Mouse (Mus musculus) limb, embryonic 14.5 days (tissue): ENCODE data around the gene Mgll. TPM values are rescaled to one million over a fixed set of nuclear protein-coding genes. Genes with fewer than 3 reads are reported as not detected.

ENCODE experiments used
- ATAC-seq: fragments of 200-750 bp; cut with Nextera tagmentation; 2 replicates; pipeline ENCODE4 v1.8.0; 2017; ENCODE audit warnings: low read depth, moderate number of reproducible peaks, moderate TSS enrichment; ENCODE audit not compliant: low FRiP score
- DNase-seq: peaks from one replicate; pipeline ENCODE4 v3.0.0-alpha.2; 2015; ENCODE audit warnings: low spot score
- H3K27ac ChIP-seq: fragments of 300-500 bp; sonication (generic); replicated peaks from 2 replicates; pipeline ENCODE4 v1.5.1; 2014; ENCODE audit warnings: low read depth, mild to moderate bottlenecking, low read length, moderate library complexity, mixed read lengths
- H3K27me3 ChIP-seq: fragments of 300-500 bp; sonication (generic); 2 replicates; pipeline ENCODE4 v1.6.1; 2014; ENCODE audit warnings: low read length, mixed read lengths; ENCODE audit not compliant: control insufficient read depth, insufficient read depth
- H3K36me3 ChIP-seq: fragments of 300-500 bp; sonication (generic); 2 replicates; pipeline ENCODE4 v1.6.1; 2014; ENCODE audit warnings: mild to moderate bottlenecking, low read length, moderate library complexity, mixed read lengths; ENCODE audit not compliant: control insufficient read depth, insufficient read depth
- H3K4me1 ChIP-seq: fragments of 300-500 bp; sonication (generic); 2 replicates; pipeline ENCODE4 v1.6.1; 2014; ENCODE audit warnings: antibody characterized with exemption, low read length, mixed read lengths; ENCODE audit not compliant: control insufficient read depth, insufficient read depth
- H3K4me2 ChIP-seq: fragments of 300-500 bp; sonication (generic); replicated peaks from 2 replicates; pipeline ENCODE4 v1.6.1; 2014; ENCODE audit warnings: low read depth, mild to moderate bottlenecking, low read length, moderate library complexity; ENCODE audit not compliant: severe bottlenecking
- H3K4me3 ChIP-seq: fragments of 300-500 bp; sonication (generic); replicated peaks from 2 replicates; pipeline ENCODE4 v1.5.1; 2014; ENCODE audit warnings: low read length
- H3K9ac ChIP-seq: fragments of 300-500 bp; sonication (generic); 2 replicates; pipeline ENCODE4 v1.6.1; 2014; ENCODE audit warnings: mild to moderate bottlenecking, low read depth, low read length, moderate library complexity; ENCODE audit not compliant: severe bottlenecking
- H3K9me3 ChIP-seq: fragments of 300-500 bp; sonication (generic); 2 replicates; pipeline ENCODE4 v1.6.1; 2016; ENCODE audit warnings: low read length; ENCODE audit not compliant: control insufficient read depth
- POLR2A ChIP-seq: fragments of 200-500 bp; IDR thresholded peaks from 2 replicates; pipeline ENCODE4 v1.8.0; 2012; ENCODE audit warnings: inconsistent platforms, mild to moderate bottlenecking, moderate library complexity, borderline replicate concordance; ENCODE audit not compliant: insufficient read depth, insufficient read length; ENCODE audit errors: extremely low read depth
- WGBS: fragments of 180-500 bp; shearing (Covaris S2); extraction: QIAGEN DNeasy Blood & Tissue Kit; methylation state at CpG from one replicate; pipeline ENCODE4 v1.1.7; 2014; 5-methylcytosine and 5-hydroxymethylcytosine counted together
- polyA plus RNA-seq, 2 experiments: library from polyadenylated mRNA; depleted of rRNA in 1 of 2; stranded (reverse) in 1 of 2; unstranded in 1 of 2; fragments of >200 nt; fragmentation: Nextera tagmentation in 1 of 2; extraction: Ambion mirVana in 1 of 2; gene quantifications; 2 replicates each; pipeline versions ENCODE4 v1.2.1 to v1.2.3; 2012 to 2014

The Mgll gene
- polyA plus RNA-seq, 2 experiments = 7.5 to 17.6 TPM

DNA sequence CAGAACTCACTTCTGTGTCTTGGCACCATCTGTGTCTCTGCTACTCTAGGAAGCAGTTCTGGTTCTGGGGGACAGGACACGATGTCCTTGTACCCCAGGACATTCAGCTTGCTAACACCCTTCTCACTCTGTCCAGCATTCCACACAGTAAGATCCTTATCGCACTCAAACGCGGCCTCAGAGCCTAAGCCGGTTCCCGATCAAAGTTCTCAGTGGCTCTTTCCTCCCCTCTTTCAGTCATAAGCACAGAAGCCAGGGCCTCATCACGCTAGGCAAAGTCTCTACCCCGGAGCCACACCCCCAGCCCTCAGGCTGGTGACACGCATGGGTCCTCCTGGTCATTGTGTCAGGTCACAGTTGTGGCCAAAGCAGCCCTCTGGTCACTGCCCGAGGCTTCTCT is 20.8 kb downstream of the Mgll start:
- Histone ChIP-seq H3K4me1 (peaks cover 8% of the 10 kb centered on the region; the same call in 1 of the 2 replicates), H3K4me3 (no peak overlapping the region), H3K9me3 (no peaks in the 10 kb centered on the region), H3K9ac (no peak overlapping the region), H3K27ac (no peak overlapping the region), H3K4me2 (no peak overlapping the region), H3K27me3 (no peaks in the 10 kb centered on the region), H3K36me3 (no peaks in the 10 kb centered on the region)
- no peak for DNase-seq
- 91% methylated on average over 10 of the region's 10 CpGs for WGBS
- no peak for TF ChIP-seq POLR2A
- ATAC-seq = no peak

DNA sequence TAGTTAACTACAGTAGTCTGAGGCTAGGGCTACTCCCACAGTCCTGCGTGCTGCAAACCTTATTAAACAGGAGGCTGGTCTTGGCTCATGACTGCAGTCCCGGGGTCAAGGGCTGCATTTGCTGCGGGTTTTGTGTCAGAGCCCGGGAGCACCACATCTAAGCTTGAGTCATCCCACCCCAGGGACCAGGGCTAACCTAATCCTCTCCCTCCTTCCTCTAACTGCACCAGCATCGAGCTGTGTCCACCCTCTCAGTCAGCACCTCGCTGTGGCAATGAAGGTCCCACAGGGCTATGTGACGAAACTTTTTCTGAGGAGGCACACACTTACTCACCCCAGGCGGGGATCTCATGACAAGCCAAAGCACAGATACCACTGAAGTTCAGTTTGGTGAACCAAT is 22.1 kb downstream of the Mgll start:
- Histone ChIP-seq H3K4me1 (peaks cover 8% of the 10 kb centered on the region; the same call in 1 of the 2 replicates), H3K36me3 (no peaks in the 10 kb centered on the region), H3K27ac (no peak overlapping the region), H3K9me3 (no peaks in the 10 kb centered on the region), H3K27me3 (no peaks in the 10 kb centered on the region), H3K4me2 (no peak overlapping the region), H3K9ac (no peak overlapping the region), H3K4me3 (no peak overlapping the region)
- ATAC-seq (no peak), DNase-seq (no peak)
- 84% methylated on average over 8 of the region's 8 CpGs for WGBS
- no peak for TF ChIP-seq POLR2A

DNA sequence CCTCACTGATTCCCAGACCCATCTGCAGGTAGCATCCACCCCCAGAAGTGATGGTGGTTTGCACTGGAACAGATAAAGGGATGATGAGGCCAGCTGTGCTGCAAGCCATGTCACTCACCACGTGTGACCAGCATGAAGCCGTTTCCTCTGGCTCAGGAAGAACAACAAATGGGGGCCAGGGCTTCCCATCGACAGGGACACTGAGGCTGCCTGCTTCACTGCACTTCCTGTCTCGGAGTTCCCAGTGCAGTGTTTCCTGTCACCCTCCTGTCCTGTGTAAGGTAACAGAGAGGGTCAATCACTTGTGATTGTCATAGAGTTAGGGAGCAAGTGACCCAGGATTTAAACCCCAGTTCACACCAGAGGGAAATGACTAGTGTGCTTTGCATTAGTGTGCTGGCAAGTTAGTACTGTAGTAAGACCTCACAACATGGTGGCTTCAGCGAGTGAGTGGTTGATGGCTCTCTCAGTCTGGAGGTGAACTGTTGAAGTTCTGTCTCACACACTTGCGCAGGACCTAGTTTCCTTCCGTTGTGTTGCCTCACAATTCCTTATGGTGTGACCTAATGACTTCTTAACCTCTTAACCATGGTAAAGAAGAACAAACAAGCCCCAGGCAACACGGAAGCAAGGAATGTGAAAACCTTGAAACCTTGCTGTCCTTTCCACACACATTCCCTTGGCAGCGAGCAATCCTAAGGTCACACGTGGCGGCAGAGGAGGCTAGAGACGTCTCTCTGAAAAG is 23.3 kb downstream of the Mgll start:
- Histone ChIP-seq H3K27me3 (no peaks in the 10 kb centered on the region), H3K27ac (no peak overlapping the region), H3K4me2 (no peak overlapping the region), H3K9me3 (no peaks in the 10 kb centered on the region), H3K4me3 (no peak overlapping the region), H3K9ac (no peak overlapping the region), H3K4me1 (peaks cover 2% of the 10 kb centered on the region; the same call in 1 of the 2 replicates), H3K36me3 (no peaks in the 10 kb centered on the region)
- ATAC-seq (no peak), DNase-seq (no peak)
- TF ChIP-seq POLR2A = no peak
- WGBS = 74% methylated on average over 12 of the region's 12 CpGs

DNA sequence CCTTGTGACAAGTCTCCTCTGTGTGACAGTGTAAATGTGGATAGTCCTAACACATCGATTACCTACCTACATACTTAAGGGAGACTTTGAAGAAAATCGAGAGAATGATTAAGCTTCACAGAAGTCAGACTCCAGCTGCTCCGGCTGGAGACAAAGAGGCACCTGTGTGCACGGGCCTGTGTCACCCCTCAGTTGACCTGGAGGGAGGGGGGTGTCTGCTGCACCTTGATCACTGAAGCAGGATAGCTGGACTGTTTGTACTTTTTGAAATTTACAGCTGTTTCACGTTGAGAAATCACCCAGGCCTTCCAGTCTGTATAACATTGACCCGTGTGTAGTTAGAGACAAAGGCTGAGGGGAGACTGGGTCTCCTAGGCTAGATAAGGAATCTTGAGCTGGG is 26.7 kb downstream of the Mgll start:
- 57% methylated on average over 6 of the region's 6 CpGs for WGBS
- no peaks in the 10 kb centered on the region for H3K9me3 ChIP-seq
- H3K9ac ChIP-seq = no peak overlapping the region
- H3K4me3 ChIP-seq = no peak overlapping the region
- H3K27ac ChIP-seq = no peak overlapping the region
- DNase-seq = no peak
- no peak overlapping the region for H3K4me2 ChIP-seq
- no peak for TF ChIP-seq POLR2A
- no peak for ATAC-seq
- H3K4me1 ChIP-seq = no peaks in the 10 kb centered on the region
- no peaks in the 10 kb centered on the region for H3K27me3 ChIP-seq
- H3K36me3 ChIP-seq = no peaks in the 10 kb centered on the region

DNA sequence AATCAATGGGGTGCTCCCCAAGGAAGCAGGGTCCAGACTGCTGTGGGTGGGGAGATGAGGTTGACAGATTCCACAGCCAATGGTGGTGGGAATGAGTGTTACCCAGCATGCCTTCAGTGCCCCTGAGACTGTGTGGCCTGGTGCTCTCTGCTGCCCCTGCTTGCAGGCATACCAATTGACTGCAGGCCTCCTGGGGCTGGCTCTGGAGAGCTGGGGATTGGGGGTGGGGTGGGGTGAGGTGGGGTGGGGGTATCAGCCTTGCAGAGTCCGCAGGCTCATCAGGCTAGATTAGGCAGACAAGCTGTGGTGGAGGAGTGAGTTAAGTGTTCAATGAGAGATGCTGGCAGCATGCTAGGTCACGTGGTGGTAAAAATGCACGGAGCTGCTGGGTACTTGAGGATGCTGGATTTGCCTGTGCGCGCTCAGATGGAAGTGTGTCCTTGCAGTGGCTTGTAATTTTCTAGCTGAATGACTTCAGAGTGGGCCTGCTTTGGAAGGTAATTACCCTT is 28.6 kb downstream of the Mgll start:
- H3K36me3 ChIP-seq = no peaks in the 10 kb centered on the region
- no peak for TF ChIP-seq POLR2A
- no peaks in the 10 kb centered on the region for H3K9me3 ChIP-seq
- no peaks in the 10 kb centered on the region for H3K4me1 ChIP-seq
- H3K27ac ChIP-seq = no peak overlapping the region
- no peak overlapping the region for H3K4me3 ChIP-seq
- DNase-seq (no peak), ATAC-seq (no peak)
- H3K9ac ChIP-seq = no peak overlapping the region
- no peak overlapping the region for H3K4me2 ChIP-seq
- H3K27me3 ChIP-seq = no peaks in the 10 kb centered on the region
- WGBS = 47% methylated on average over 5 of the region's 5 CpGs
